ENCODE assay signal across 8 mouse cellular contexts in the genomic region with DNA sequence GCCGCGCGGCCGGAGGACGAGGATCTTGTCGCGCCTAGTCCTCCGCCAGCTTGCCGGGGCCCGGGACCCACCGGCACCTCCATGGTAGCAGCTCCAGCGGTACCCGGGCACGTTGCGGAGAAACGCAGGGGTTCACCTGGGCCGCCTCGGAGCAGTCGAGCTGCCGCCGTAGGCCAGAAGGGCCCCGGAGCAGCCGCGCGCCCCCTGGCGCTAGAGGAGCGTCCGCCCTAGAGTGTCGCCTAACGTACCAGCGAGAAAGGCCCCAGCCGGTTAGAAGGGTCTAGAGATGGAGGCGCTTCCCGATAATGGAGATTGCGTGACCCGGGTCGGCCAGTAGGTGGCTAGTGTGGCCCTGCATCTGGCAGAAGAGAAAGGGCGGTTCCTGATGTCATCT. TPM values are rescaled to one million over a fixed set of nuclear protein-coding genes. Genes with fewer than 3 reads are reported as not detected.
A peak's percentile ranks its signal among the peaks of the same experiment; 100 is the strongest.
DNase-seq lines count a peak whose midpoint lies in the region; ATAC-seq and TF ChIP-seq lines count a peak whose summit lies in the region.

A gene (minus strand): TSS at position 184 of the 394 bp plus-strand sequence.

- H3K36me3 ChIP-seq in hindbrain, embryonic 14.5 days (replicated peaks; ENCODE audit: control insufficient read depth, insufficient read depth), result peaks cover 7% of the 10 kb centered on the region; the same call in 1 of the 2 replicates

- peak within 1 kb of the TSS; percentile 97 for H3K27ac ChIP-seq in hindbrain, embryonic 14.5 days

- peak within 1 kb of the TSS; percentile 95 for H3K9ac ChIP-seq in hindbrain, embryonic 14.5 days

- DNase-seq in Patski (ENCODE audit: low read depth, low spot score), result no peak
- peak; percentile 97 for DNase-seq in cerebellum, postnatal 14 days
- DNase-seq in frontal cortex, postnatal 25 days (ENCODE audit: low spot score in 2 of 2), result peak; percentile 94 to 97
- peak; percentile 95 for DNase-seq in hindbrain, embryonic 14.5 days (ENCODE audit: low spot score)
- DNase-seq in layer of hippocampus, postnatal 36 days, result peak; percentile 95 to 97
- DNase-seq in lung, postnatal 36 days, result peak; percentile 99
- peak; percentile 98 for DNase-seq in retina, postnatal 1 day
- peak; percentile 85 to 96 for DNase-seq in urinary bladder, adult 18-20 months (ENCODE audit: low spot score in 2 of 2)

- CTCF ChIA-PET in Patski (lab: Charles Lee), result interaction anchor here (0.8 to 2.7 kb wide), 10 partner anchors 9 to 68 kb away, joined by 3 to 15 read pairs (median 4); a partner anchor contains a TSS

- H3K4me2 ChIP-seq in hindbrain, embryonic 14.5 days (replicated peaks), result peak within 1 kb of the TSS; percentile 64

- H3K9me3 ChIP-seq in hindbrain, embryonic 14.5 days (ENCODE audit: control insufficient read depth, low read length), result no peaks in the 10 kb centered on the region

- peaks cover 15% of the 10 kb centered on the region for H3K4me1 ChIP-seq in hindbrain, embryonic 14.5 days (replicated peaks; ENCODE audit: control insufficient read depth, insufficient read depth, low read length)

- H3K4me3 ChIP-seq in hindbrain, embryonic 14.5 days (replicated peaks; ENCODE audit: low read length), result peak within 1 kb of the TSS; percentile 77

- TF ChIP-seq CTCF in Patski (IDR thresholded peaks at IDR 0.05), result peak; percentile 100

- peak; percentile 96 for ATAC-seq in Patski
- peak; percentile 98 for ATAC-seq in hindbrain, embryonic 14.5 days (ENCODE audit: low FRiP score)

- in situ Hi-C loops in Patski (cut with MboI; ENCODE audit: low pct_unique_long_range_greater_than_20kb), result no loop called here

- under 1% methylated on average over 38 of the region's 38 CpGs for WGBS in hindbrain, embryonic 14.5 days

- POLR2A ChIA-PET in Patski (lab: Charles Lee), result interaction anchor here (0.9 to 2.1 kb wide), 10 partner anchors 9 to 73 kb away, joined by 3 to 13 read pairs (median 6); a partner anchor contains a TSS

- no peaks in the 10 kb centered on the region for H3K27me3 ChIP-seq in Patski
- no peaks in the 10 kb centered on the region for H3K27me3 ChIP-seq in hindbrain, embryonic 14.5 days (ENCODE audit: control insufficient read depth, insufficient read depth, low read length)

RNA-seq across cellular contexts. Expression of the gene that starts here (rescaled TPM):
- 11.3 TPM for polyA plus RNA-seq in Patski (2021)
- polyA plus RNA-seq in hindbrain, embryonic 14.5 days (2014; fragmentation: Nextera tagmentation; extraction: Ambion mirVana), result 71.4 and 71.6 TPM in 2 replicates
- total RNA-seq in layer of hippocampus, postnatal 36 days (2021), result 10 to 100 TPM; 33.5 to 38.7 TPM
